Mouse (Mus musculus): ENCODE results near the gene Wfdc6a. TPM values are rescaled to one million over a fixed set of nuclear protein-coding genes. Genes with fewer than 3 reads are reported as not detected.

Wfdc6a gene
- polyA plus RNA-seq (2012; rRNA removed; ENCODE audit: low replicate concordance) = not detected in 2 replicates

DNA sequence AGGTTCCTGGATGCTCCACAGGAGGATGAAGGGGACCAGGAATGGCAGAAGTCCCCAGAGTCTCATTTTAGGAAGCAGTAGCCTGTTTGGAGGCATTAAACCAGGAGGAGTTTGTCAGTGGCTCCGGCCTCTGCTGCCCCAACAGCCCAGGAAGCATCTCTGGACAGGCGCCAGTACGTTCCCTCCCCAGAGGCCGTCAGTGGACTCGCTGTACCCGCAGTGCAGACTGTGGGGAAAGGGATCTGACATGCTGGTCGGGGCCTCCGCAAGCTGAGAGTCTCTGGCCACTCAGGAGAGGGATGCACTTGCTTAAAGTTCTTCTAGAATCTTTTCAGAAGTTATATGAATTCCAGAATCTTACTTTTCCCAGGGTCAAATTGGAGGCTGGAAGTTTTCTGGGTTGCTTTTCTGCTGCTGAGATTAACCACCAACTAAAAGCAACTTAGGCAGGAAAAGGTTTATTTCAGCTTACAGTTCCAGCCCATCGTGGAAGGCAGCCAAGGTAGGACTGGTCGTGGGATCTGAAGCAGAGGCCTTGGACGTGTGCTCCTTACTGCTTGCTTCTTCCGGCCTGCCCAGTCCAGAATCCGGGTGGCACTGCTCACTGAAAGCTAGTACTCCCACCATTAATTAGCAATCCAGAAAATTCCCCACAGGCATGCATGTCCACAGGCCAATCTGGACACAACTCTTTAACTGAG lies at the start of gene Wfdc6a:
Gene Wfdc6a (minus strand): TSS at position 423 of the 701 bp plus-strand sequence.

GRCm38 (mm10) chr2:164613471-164613870 lies 28.2 kb upstream of the Wfdc6a start, which contains the start of the genes Wfdc6b and Wfdc8:
Gene Wfdc6b (plus strand): TSS chr2:164613522.
Gene Wfdc8 (minus strand): TSS chr2:164613626.

GRCm38 (mm10) chr2:164593494-164593893 lies 8.2 kb upstream of the Wfdc6a start, which contains the start of gene Eppin:
Gene Eppin (minus strand): TSS chr2:164593594.

DNA sequence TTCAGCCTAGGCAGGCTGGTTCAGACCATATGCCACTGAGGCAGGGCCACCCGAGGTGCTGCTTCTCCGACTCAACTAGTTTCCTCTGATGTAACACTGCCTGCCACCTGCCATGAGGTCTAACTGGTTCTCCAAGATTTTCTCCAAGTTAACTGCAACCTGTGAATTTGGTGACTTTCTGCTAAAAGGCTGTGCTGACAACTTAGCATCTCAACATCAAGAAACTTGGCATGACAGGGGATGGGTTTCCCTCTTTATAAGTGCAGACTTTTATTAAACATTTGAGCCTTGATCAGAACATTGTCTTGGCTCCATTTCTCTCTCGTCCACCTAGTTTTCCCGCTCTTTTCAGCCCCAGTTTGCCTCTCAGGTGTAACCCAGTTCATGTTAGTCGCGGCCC lies 11.9 kb downstream of the Wfdc6a start, which contains the start of gene Spint3:
Gene Spint3 (minus strand): TSS at position 101 of the 400 bp plus-strand sequence.

GRCm38 (mm10) chr2:164562391-164563188 lies 22.7 kb downstream of the Wfdc6a start, which contains the start of gene Wfdc2:
Gene Wfdc2 (plus strand): TSS chr2:164562413.

Other genes with a start within 250 kb of the Wfdc6a start
- 19.6 and 28.7 TPM in 2 replicates for gene Slpi, start 196.4 kb downstream of the Wfdc6a start, polyA plus RNA-seq (2012; rRNA removed; ENCODE audit: low replicate concordance)
- gene Rbpjl, start 182.3 kb downstream of the Wfdc6a start, polyA plus RNA-seq (2012; rRNA removed; ENCODE audit: low replicate concordance) = 0.03 and 0.05 TPM in 2 replicates
- 2.9 and 6.3 TPM in 2 replicates for gene Matn4, start 180.3 kb downstream of the Wfdc6a start, polyA plus RNA-seq (2012; rRNA removed; ENCODE audit: low replicate concordance)
- 46.1 and 52.4 TPM in 2 replicates for gene Sdc4, start 141.6 kb downstream of the Wfdc6a start, polyA plus RNA-seq (2012; rRNA removed; ENCODE audit: low replicate concordance)
- 117 and 254 TPM in 2 replicates for gene Sys1, start 128.5 kb downstream of the Wfdc6a start, polyA plus RNA-seq (2012; rRNA removed; ENCODE audit: low replicate concordance)
- gene Gm20458, start 124.5 kb downstream of the Wfdc6a start, polyA plus RNA-seq (2012; rRNA removed; ENCODE audit: low replicate concordance) = 37.3 and 40.5 TPM in 2 replicates
- not detected in 2 replicates for gene Trp53tg5, start 111.7 kb downstream of the Wfdc6a start, polyA plus RNA-seq (2012; rRNA removed; ENCODE audit: low replicate concordance)
- 16.8 and 38.2 TPM in 2 replicates for gene Dbndd2, start 99.3 kb downstream of the Wfdc6a start, polyA plus RNA-seq (2012; rRNA removed; ENCODE audit: low replicate concordance)
- 120 and 165 TPM in 2 replicates for gene Pigt, start 87.9 kb downstream of the Wfdc6a start, polyA plus RNA-seq (2012; rRNA removed; ENCODE audit: low replicate concordance)
- gene Wfdc2, start 23.0 kb downstream of the Wfdc6a start, polyA plus RNA-seq (2012; rRNA removed; ENCODE audit: low replicate concordance) = 202 and 262 TPM in 2 replicates
- not detected in 2 replicates for gene Spint3, start 12.0 kb downstream of the Wfdc6a start, polyA plus RNA-seq (2012; rRNA removed; ENCODE audit: low replicate concordance)
- gene Eppin, start 8.1 kb upstream of the Wfdc6a start, polyA plus RNA-seq (2012; rRNA removed; ENCODE audit: low replicate concordance) = not detected in 2 replicates
- gene Wfdc6b, start 28.1 kb upstream of the Wfdc6a start, polyA plus RNA-seq (2012; rRNA removed; ENCODE audit: low replicate concordance) = not detected in 2 replicates
- not detected in 2 replicates for gene Wfdc8, start 28.2 kb upstream of the Wfdc6a start, polyA plus RNA-seq (2012; rRNA removed; ENCODE audit: low replicate concordance)
- not detected in 2 replicates for gene Wfdc16, start 53.3 kb upstream of the Wfdc6a start, polyA plus RNA-seq (2012; rRNA removed; ENCODE audit: low replicate concordance)
- not detected in 2 replicates for gene Wfdc10, start 70.6 kb upstream of the Wfdc6a start, polyA plus RNA-seq (2012; rRNA removed; ENCODE audit: low replicate concordance)
- gene Wfdc9, start 71.1 kb upstream of the Wfdc6a start, polyA plus RNA-seq (2012; rRNA removed; ENCODE audit: low replicate concordance) = not detected in 2 replicates
- not detected in 2 replicates for gene Wfdc11, start 88.6 kb upstream of the Wfdc6a start, polyA plus RNA-seq (2012; rRNA removed; ENCODE audit: low replicate concordance)
- gene Wfdc13, start 99.7 kb upstream of the Wfdc6a start, polyA plus RNA-seq (2012; rRNA removed; ENCODE audit: low replicate concordance) = not detected in 2 replicates
- gene Spint4, start 113.1 kb upstream of the Wfdc6a start, polyA plus RNA-seq (2012; rRNA removed; ENCODE audit: low replicate concordance) = not detected in 2 replicates
- not detected in 2 replicates for gene Spint5, start 129.9 kb upstream of the Wfdc6a start, polyA plus RNA-seq (2012; rRNA removed; ENCODE audit: low replicate concordance)
- 0.87 and 2.8 TPM in 2 replicates for gene Wfdc3, start 160.5 kb upstream of the Wfdc6a start, polyA plus RNA-seq (2012; rRNA removed; ENCODE audit: low replicate concordance)
- gene Dnttip1, start 160.5 kb upstream of the Wfdc6a start, polyA plus RNA-seq (2012; rRNA removed; ENCODE audit: low replicate concordance) = 13.4 and 63.8 TPM in 2 replicates
- gene Ube2c, start 184.5 kb upstream of the Wfdc6a start, polyA plus RNA-seq (2012; rRNA removed; ENCODE audit: low replicate concordance) = 14.8 and 17.3 TPM in 2 replicates
- gene Tnnc2, start 194.5 kb upstream of the Wfdc6a start, polyA plus RNA-seq (2012; rRNA removed; ENCODE audit: low replicate concordance) = 2.1 and 1,412 TPM in 2 replicates
- 32.9 and 57.5 TPM in 2 replicates for gene Snx21, start 200.4 kb upstream of the Wfdc6a start, polyA plus RNA-seq (2012; rRNA removed; ENCODE audit: low replicate concordance)
- 36.3 and 58.2 TPM in 2 replicates for gene Acot8, start 219.4 kb upstream of the Wfdc6a start, polyA plus RNA-seq (2012; rRNA removed; ENCODE audit: low replicate concordance)
- 2.7 and 4.5 TPM in 2 replicates for gene Zswim3, start 219.7 kb upstream of the Wfdc6a start, polyA plus RNA-seq (2012; rRNA removed; ENCODE audit: low replicate concordance)
- gene Zswim1, start 237.2 kb upstream of the Wfdc6a start, polyA plus RNA-seq (2012; rRNA removed; ENCODE audit: low replicate concordance) = 14.4 and 16.0 TPM in 2 replicates
- 0.22 TPM in 1 of 2 replicates, not detected in the other for gene Spata25, start 243.1 kb upstream of the Wfdc6a start, polyA plus RNA-seq (2012; rRNA removed; ENCODE audit: low replicate concordance)
- 329 and 398 TPM in 2 replicates for gene Ctsa, start 247.4 kb upstream of the Wfdc6a start, polyA plus RNA-seq (2012; rRNA removed; ENCODE audit: low replicate concordance)
- 11.2 and 17.7 TPM in 2 replicates for gene Neurl2, start 248.0 kb upstream of the Wfdc6a start, polyA plus RNA-seq (2012; rRNA removed; ENCODE audit: low replicate concordance)

All from mammary gland, adult 2 months (tissue).